Mouse (Mus musculus) neural tube, embryonic 14.5 days (tissue): ENCODE measurements around the gene Nudt5. TPM values are rescaled to one million over a fixed set of nuclear protein-coding genes. Genes with fewer than 3 reads are reported as not detected.
A peak's percentile ranks its signal among the peaks of the same experiment; 100 is the strongest.

ENCODE experiments used
- ATAC-seq: fragments of 200-750 bp; cut with Nextera tagmentation; 2 replicates; pipeline ENCODE4 v1.8.0; 2017; ENCODE audit warnings: low read depth, mild to moderate bottlenecking, moderate TSS enrichment, moderate library complexity
- H3K27ac ChIP-seq: fragments of 300-500 bp; sonication (generic); 2 replicates; pipeline ENCODE4 v1.5.1; 2014; ENCODE audit warnings: low read depth, mild to moderate bottlenecking, control low read depth, low read length, moderate library complexity, mixed read lengths
- H3K27me3 ChIP-seq: fragments of 300-500 bp; sonication (generic); 2 replicates; pipeline ENCODE4 v1.6.1; 2014; ENCODE audit warnings: low read length; ENCODE audit not compliant: control insufficient read depth, insufficient read depth
- H3K36me3 ChIP-seq: fragments of 300-500 bp; sonication (generic); 2 replicates; pipeline ENCODE4 v1.6.1; 2014; ENCODE audit warnings: low read length, mixed read lengths; ENCODE audit not compliant: control insufficient read depth, insufficient read depth
- H3K4me1 ChIP-seq: fragments of 300-500 bp; sonication (generic); 2 replicates; pipeline ENCODE4 v1.6.1; 2014; ENCODE audit warnings: low read length; ENCODE audit not compliant: control insufficient read depth, insufficient read depth
- H3K4me2 ChIP-seq: fragments of 300-500 bp; sonication (generic); 2 replicates; pipeline ENCODE4 v1.6.1; 2014; ENCODE audit warnings: mild to moderate bottlenecking, low read depth, low read length, control low read depth
- H3K4me3 ChIP-seq: fragments of 300-500 bp; sonication (generic); 2 replicates; pipeline ENCODE4 v1.5.1; 2014; ENCODE audit warnings: low read depth, low read length, control low read depth, mixed read lengths
- H3K9ac ChIP-seq: fragments of 300-500 bp; sonication (generic); replicated peaks from 2 replicates; pipeline ENCODE4 v1.6.1; 2014; ENCODE audit warnings: low read depth, mild to moderate bottlenecking, control low read depth, low read length, mixed read lengths
- H3K9me3 ChIP-seq: fragments of 300-500 bp; sonication (generic); 2 replicates; pipeline ENCODE4 v1.6.1; 2016; ENCODE audit warnings: low read length; ENCODE audit not compliant: control insufficient read depth
- WGBS: fragments of 180-500 bp; shearing (Covaris S2); extraction: QIAGEN DNeasy Blood & Tissue Kit; methylation state at CpG from one replicate; pipeline ENCODE4 v1.1.7; 2014; 5-methylcytosine and 5-hydroxymethylcytosine counted together
- polyA plus RNA-seq: library from polyadenylated mRNA; unstranded; fragments of >200 nt; fragmentation: Nextera tagmentation; extraction: Ambion mirVana; gene quantifications from 2 replicates; pipeline ENCODE4 v1.2.1, GENCODE M21; 2014

Nudt5 gene
- polyA plus RNA-seq, 1 experiment from 2014 or later = 22.7 TPM

DNA sequence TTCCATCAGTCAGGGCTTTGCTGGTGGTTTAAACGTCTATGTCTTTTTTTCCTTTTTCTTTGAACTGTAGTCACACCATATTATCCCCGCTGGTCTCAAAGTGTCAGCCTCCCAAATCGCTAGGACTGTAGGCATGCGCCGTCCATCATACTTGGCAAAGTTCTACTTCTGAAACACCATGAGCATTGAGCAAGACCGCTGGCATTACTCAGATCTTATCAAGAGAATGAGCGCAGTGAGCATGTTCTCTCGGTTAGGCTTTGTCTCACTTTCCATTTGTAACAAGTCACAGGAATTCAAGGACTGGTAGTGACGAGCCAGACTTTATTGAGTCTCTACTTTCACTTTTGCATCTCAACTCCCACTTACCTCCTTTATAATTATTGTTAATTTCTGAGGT, 6.3 kb downstream of the Nudt5 start:
- H3K4me3 ChIP-seq = no peak overlapping the region
- H3K4me1 ChIP-seq = no peaks in the 10 kb centered on the region
- H3K36me3 ChIP-seq = peaks cover 6% of the 10 kb centered on the region
- no peak overlapping the region for H3K9ac ChIP-seq
- no peaks in the 10 kb centered on the region for H3K27me3 ChIP-seq
- ATAC-seq = no peak
- 94% methylated on average over 9 of the region's 9 CpGs for WGBS
- H3K9me3 ChIP-seq = no peaks in the 10 kb centered on the region
- no peak overlapping the region for H3K27ac ChIP-seq
- no peak overlapping the region for H3K4me2 ChIP-seq

DNA sequence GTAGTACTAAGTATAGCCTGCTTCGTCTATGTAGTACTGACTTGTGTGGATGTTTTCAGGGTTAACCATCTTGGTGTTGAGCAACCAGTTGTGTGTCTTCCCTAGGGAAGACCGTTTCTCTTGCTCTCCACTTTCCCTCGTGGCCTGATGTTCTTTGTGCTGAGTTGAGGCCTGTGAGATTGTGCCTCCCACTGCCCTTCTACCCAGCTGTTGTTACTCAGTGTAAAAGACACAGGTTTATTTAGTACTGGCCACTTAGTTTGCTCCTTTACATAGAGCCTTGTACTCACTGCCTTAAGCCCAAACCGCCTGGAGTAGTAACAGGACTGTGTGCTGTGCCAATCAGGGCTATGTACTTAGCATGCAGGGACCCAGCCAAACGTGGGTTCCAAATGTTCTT, 7.0 kb downstream of the Nudt5 start:
- 88% methylated on average over 5 of the region's 5 CpGs for WGBS
- ATAC-seq = no peak
- peaks cover 6% of the 10 kb centered on the region for H3K36me3 ChIP-seq

DNA sequence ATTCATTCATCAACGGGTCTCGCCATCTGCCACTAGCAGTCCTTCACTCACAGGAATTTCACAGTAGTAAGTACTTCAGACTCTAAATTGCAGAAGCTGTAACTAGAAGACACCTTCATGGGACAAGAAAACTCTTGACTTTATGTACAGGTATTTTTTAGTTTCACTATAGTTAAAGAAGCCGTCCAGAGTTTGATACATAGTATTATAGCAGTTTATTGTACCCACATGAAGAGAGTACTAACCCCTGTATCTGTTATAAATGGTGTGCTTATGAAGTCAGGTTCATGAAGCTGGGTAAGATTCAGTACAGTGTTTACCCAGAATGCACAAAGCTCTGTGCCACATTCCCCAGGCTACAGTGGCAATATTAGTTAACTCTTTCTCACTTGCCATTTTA, 18.0 kb downstream of the Nudt5 start, which contains the start of gene Gm13199:
Gene Gm13199, minus strand, starts transcription at position 101 of the 400 bp plus-strand sequence.
- ATAC-seq = no peak
- whole genome bisulfite sequencing = 98% methylated on average over 3 of the region's 3 CpGs
- Histone ChIP-seq H3K4me2 (no peak within 1 kb of the TSS), H3K36me3 (peaks cover 21% of the 10 kb centered on the region; the same call in 1 of the 2 replicates), H3K9me3 (no peaks in the 10 kb centered on the region), H3K4me1 (no peaks in the 10 kb centered on the region), H3K4me3 (no peak within 1 kb of the TSS), H3K9ac (no peak within 1 kb of the TSS), H3K27me3 (no peaks in the 10 kb centered on the region), H3K27ac (no peak within 1 kb of the TSS)

More for the DNA sequence above, 7.0 kb downstream of the Nudt5 start:
- Histone ChIP-seq H3K27ac (no peak overlapping the region), H3K9ac (no peak overlapping the region), H3K27me3 (no peaks in the 10 kb centered on the region), H3K4me3 (no peak overlapping the region), H3K9me3 (no peaks in the 10 kb centered on the region), H3K4me1 (no peaks in the 10 kb centered on the region), H3K4me2 (no peak overlapping the region)

DNA sequence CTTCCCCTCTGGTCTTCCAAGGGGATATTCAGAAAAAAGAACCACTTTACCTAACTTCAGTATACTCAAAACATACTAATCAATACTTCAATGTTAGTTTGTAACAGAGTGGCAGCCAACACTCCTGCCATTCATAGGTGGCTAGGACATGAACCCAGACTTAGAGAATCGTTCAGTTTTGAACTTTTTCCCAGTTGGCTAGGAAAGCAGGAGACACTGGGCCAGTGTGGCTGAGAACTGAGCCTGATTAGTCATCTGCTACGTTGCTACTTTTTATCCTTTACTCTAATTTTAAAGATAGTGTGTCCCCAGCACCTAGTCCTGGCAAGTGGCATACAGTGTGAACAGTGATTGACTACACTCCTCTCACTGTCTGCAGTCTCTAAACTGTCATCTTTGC, 22.9 kb downstream of the Nudt5 start:
- no peak overlapping the region for H3K4me2 ChIP-seq

DNA sequence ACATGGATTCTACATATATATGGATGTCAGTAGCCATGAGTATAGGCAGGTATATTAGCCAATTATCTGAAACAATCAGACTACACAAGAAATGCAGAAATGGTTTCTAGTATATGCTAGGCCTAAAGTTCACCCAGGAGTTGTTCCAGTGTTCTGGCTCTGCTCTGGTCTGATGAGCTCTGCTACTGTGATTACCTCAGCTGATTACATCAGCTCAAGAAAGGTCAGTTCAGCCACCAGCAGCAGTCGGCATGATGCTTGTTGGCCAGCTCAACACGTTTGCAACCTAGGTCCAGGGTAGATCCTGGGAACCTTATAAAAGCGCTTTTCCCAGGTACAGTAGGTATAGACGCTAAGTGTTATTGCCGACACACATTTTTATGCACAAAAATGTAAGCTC, 24.9 kb downstream of the Nudt5 start:
- Histone ChIP-seq H3K4me3 (no peak overlapping the region), H3K36me3 (peaks cover 28% of the 10 kb centered on the region; the same call in 1 of the 2 replicates), H3K9ac (no peak overlapping the region), H3K4me1 (no peaks in the 10 kb centered on the region), H3K27me3 (no peaks in the 10 kb centered on the region), H3K9me3 (no peaks in the 10 kb centered on the region), H3K27ac (no peak overlapping the region), H3K4me2 (no peak overlapping the region)
- no peak for ATAC-seq
- 92% methylated on average over 5 of the region's 5 CpGs for WGBS

More for the DNA sequence above, 22.9 kb downstream of the Nudt5 start:
- ATAC-seq = no peak
- H3K36me3 ChIP-seq = peaks cover 27% of the 10 kb centered on the region; the same call in 1 of the 2 replicates
- H3K9me3 ChIP-seq = no peaks in the 10 kb centered on the region
- H3K4me3 ChIP-seq = no peak overlapping the region
- no peak overlapping the region for H3K9ac ChIP-seq
- H3K4me1 ChIP-seq = no peaks in the 10 kb centered on the region
- 87% methylated on average over 2 of the region's 2 CpGs for WGBS
- no peak overlapping the region for H3K27ac ChIP-seq
- no peaks in the 10 kb centered on the region for H3K27me3 ChIP-seq

DNA sequence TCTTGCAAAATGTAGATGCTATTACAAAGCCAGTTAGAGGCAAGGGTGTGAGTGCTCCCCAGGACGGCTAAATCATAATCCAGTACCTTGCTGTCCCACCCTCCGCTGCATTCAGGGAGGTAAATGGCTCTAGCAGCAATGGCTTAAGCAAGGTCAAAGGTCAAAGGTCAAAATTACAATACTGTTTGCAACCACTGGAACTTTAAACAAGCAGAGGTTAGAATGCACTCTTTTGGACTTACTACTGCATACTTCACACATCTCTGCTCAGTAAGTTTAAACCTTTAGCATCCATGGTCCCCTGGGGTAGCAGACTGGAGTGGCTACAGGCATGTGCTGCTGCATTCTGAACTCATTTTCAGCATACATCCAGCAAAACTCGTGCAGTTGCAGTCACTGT, 32.6 kb downstream of the Nudt5 start:
- H3K4me2 ChIP-seq = no peak overlapping the region
- 43% methylated on average over 3 of the region's 3 CpGs for WGBS
- no peak overlapping the region for H3K4me3 ChIP-seq
- H3K27ac ChIP-seq = no peak overlapping the region
- no peaks in the 10 kb centered on the region for H3K4me1 ChIP-seq
- peaks cover 29% of the 10 kb centered on the region for H3K36me3 ChIP-seq
- no peaks in the 10 kb centered on the region for H3K9me3 ChIP-seq
- no peak overlapping the region for H3K9ac ChIP-seq
- ATAC-seq = no peak
- H3K27me3 ChIP-seq = no peaks in the 10 kb centered on the region

DNA sequence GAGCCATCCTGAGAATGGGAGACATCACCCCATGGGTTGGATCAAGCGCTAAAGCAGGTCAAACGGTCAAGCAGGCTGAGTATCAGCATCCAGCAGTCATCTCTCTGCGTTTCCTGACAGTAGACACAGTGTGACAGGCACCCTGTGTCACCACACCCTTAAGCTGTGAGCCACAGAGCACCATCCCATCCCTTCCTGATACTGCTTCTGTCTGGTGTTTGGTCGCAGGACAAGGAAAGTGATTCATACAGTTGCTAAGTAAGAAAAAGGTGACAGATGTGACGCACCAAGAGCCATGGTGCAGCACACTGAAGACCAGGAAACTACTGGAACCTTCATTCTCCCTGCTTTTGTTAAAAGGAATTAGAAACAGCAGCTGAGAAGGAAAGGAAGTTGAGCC, 44.0 kb downstream of the Nudt5 start:
- Histone ChIP-seq H3K4me3 (no peak overlapping the region), H3K9me3 (no peaks in the 10 kb centered on the region), H3K27me3 (no peaks in the 10 kb centered on the region), H3K36me3 (peaks cover 21% of the 10 kb centered on the region), H3K4me2 (no peak overlapping the region), H3K4me1 (peaks cover 7% of the 10 kb centered on the region; the same call in 1 of the 2 replicates), H3K9ac (no peak overlapping the region), H3K27ac (no peak overlapping the region)
- no peak for ATAC-seq
- WGBS = 90% methylated on average over 5 of the region's 5 CpGs

DNA sequence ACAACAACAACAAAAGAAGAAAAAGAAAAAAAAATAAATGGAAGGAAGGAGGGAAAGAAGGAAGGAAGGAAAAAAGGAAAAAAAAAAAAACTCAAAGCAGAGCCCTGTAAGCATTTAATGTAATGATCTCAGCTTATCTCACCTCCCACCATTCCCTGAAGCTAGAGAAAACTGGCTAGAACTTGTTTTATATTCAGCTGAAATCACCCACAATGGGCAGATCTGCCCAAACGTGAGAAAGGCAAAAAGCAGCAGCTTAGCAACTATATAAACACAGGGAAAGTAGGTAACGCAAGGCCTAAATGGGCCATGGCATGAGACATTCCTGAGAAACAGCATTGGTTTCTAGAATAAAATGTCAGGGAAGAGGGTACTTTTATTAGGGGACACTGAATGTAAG, 44.6 kb downstream of the Nudt5 start:
- H3K4me2 ChIP-seq = no peak overlapping the region
- peaks cover 21% of the 10 kb centered on the region for H3K36me3 ChIP-seq
- no peak overlapping the region for H3K9ac ChIP-seq
- no peak for ATAC-seq
- no peak overlapping the region for H3K4me3 ChIP-seq
- H3K27me3 ChIP-seq = no peaks in the 10 kb centered on the region
- peaks cover 7% of the 10 kb centered on the region; the same call in 1 of the 2 replicates for H3K4me1 ChIP-seq
- no peaks in the 10 kb centered on the region for H3K9me3 ChIP-seq
- 77% methylated on average over 2 of the region's 2 CpGs for WGBS
- no peak overlapping the region for H3K27ac ChIP-seq

DNA sequence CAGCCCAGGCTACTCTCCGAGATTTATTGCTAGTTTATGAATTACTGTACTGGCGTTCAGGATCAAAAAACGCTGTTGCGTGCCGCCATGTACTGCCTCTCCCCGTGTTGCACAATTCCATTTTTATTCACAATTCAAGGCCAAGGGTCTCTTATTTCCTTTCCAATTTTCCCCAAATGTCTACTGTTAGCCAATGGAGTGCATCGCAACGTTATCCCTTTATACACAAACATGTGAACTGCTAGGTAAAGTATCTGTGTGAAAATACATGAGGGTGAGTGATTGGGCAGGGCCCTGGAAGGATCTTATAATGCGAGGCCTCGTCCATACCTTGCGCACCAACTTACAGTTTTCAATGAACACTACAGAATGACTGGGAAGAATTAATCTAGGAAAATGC, 49.5 kb downstream of the Nudt5 start:
- Histone ChIP-seq H3K4me2 (peak overlapping the region; percentile 76), H3K4me3 (peak overlapping the region; percentile 85), H3K9me3 (no peaks in the 10 kb centered on the region), H3K27me3 (no peaks in the 10 kb centered on the region), H3K27ac (no peak overlapping the region), H3K4me1 (peaks cover 7% of the 10 kb centered on the region; the same call in 1 of the 2 replicates), H3K36me3 (peaks cover 16% of the 10 kb centered on the region), H3K9ac (peak overlapping the region; percentile 92; the same call in 1 of the 2 replicates)
- WGBS = 31% methylated on average over 11 of the region's 11 CpGs
- ATAC-seq = no peak
